ENCODE assay signal across 8 mouse cellular contexts in genomic region chr3:64790509-64791244, GRCm38 (mm10). TPM values are rescaled to one million over a fixed set of nuclear protein-coding genes. Genes with fewer than 3 reads are reported as not detected.
DNase-seq lines count a peak whose midpoint lies in the region.

No protein-coding gene starts in this region.

- DNase-seq in 3T3-L1 (ENCODE audit: low read depth, low spot score), result peak; percentile 81
- peak; percentile 60 for DNase-seq in MN1 (ENCODE audit: low spot score)
- DNase-seq in cerebellum, postnatal 4 days (ENCODE audit: low spot score in 2 of 2), result peak; percentile 66 to 74
- DNase-seq in gastrocnemius, postnatal 10 days, result peak; percentile 54
- peak; percentile 58 for DNase-seq in kidney, postnatal 14 days
- peak; percentile 21 to 23 for DNase-seq in lung, adult 18-20 months
- DNase-seq in ovary, postnatal 36 days (ENCODE audit: low spot score), result peak; percentile 54
- DNase-seq in T-cell, adult 2 months (ENCODE audit: low spot score), result no peak

RNA-seq across cellular contexts. Expression of gene Vmn2r7, which starts 53.9 kb away (rescaled TPM):
- not detected for total RNA-seq in gastrocnemius, postnatal 10 days (2021)
